Mouse (Mus musculus) cerebellum, adult (tissue): ENCODE measurements around the gene AU040320.

Source experiments
- ATAC-seq: cut with Nextera tagmentation; 2 replicates; pipeline ENCODE4 v1.9.2; 2017; ENCODE audit warnings: mild to moderate bottlenecking, moderate library complexity, mixed read lengths; ENCODE audit not compliant: insufficient number of reproducible peaks, low FRiP score, low TSS enrichment

AU040320 gene

DNA sequence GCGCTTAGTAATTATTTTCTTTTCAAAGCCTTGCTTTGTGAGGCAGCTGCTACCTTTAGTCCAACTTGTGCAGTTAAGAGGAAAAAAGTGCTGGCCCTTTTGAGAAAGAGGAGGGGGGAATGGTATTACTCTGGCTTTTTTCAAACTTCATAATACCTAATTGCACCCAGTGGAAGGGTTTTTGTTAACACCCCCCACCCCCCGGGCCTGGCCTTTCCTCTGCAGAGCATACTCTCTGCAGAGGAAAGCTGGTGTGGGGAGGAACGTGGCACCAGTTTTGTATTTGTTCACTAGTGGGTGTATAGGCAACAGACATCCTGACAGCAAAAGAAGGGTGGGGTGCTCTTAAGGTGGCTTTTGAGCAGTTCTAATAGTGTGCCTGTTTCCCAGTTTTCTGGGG, 28.5 kb downstream of the AU040320 start:
- no peak for ATAC-seq

DNA sequence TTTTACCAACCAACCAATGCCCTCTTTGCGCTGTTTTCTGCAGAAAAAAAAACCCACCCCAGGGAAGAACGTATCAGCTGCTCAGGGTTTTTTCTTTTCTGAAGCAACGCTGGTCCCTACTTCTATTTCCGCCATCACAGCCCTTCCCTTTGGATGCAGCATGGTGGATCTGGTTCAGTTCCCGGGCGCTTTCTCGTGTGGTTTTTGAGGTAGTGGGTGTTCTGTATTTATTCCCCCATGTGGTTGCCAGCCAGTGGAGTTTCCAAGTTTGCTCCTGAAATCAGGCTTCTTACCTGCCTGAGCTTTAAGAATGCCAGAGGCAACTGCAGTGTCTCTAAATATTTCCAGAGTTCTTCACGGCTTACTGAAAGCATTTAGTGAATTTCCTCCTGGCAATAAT, 29.2 kb downstream of the AU040320 start:
- no peak for ATAC-seq

DNA sequence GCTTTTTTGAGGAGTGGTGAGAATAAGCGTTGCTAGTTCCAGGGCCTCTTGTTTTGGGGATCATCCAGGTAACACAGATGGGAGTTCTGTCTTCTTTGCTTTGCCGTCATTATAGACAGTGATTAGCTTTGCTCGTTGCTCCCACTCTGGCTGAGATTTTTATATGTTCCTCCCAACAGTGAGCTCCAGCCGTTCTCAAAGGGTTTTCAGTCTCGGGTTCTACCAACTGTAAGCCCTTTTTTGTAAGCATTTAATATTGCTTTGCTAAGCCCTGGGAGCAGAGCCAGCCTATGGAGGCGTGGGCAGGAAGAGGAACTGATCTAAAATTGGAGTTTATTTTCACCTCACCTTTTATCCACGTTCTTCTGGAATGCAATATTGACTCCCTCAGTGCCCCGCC, 29.7 kb downstream of the AU040320 start:
- no peak; the same call in 1 of the 2 replicates for ATAC-seq

DNA sequence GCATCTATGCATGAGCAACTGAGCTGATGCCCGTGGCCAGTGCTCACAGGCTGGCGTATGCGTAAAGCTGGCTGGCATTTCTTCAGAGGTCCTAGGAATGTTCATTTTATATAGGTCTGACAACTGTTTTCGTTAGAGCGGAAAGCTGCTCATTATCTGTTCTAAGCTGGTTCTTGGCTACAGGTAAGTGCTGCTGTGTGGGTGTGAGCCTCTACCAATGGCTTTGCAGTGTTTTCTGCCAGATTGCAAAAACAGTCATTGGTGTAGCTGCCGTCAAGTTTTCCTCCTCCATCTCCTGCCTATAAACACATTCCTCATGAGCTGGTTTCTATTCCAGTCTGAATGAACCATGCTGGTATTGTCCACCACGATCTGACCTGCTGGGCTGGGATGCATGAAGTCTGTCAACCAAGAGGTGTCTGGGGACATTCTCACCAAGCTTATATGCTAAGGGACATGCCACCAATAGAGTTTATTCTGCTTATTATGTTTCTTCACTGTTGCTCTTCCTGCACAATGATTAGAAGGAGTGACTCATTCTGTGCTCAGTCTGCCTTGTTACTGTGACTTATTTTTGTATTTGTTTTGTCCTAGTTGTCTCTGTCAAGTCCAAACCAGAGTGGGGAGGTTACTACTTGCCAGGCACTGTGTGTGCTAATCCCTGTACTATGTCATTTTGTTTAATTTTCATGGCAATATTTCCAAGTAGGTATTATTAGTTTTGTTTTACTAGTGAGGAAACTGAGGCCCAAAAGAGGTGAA, 39.2 kb downstream of the AU040320 start:
- ATAC-seq, result no peak

DNA sequence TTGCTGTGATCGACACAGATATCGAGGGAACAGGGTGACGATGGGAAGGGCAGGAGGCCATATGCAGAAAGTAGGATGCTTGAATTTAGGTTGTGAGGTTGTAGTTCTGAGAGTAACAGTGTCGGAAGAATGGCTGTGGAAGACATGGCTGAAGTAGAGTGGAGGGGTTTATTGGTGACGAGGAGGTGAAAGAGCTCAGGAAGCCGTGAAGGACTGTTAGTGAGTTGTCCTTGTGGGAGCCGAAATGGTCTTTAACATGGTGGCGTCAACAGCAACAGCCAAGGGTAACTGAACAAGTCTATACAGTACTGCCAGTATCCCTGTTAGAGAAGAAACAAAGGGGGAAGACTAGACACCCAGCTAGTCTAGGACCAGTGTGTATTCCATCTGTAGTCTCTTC, 48.8 kb downstream of the AU040320 start:
- no peak for ATAC-seq

DNA sequence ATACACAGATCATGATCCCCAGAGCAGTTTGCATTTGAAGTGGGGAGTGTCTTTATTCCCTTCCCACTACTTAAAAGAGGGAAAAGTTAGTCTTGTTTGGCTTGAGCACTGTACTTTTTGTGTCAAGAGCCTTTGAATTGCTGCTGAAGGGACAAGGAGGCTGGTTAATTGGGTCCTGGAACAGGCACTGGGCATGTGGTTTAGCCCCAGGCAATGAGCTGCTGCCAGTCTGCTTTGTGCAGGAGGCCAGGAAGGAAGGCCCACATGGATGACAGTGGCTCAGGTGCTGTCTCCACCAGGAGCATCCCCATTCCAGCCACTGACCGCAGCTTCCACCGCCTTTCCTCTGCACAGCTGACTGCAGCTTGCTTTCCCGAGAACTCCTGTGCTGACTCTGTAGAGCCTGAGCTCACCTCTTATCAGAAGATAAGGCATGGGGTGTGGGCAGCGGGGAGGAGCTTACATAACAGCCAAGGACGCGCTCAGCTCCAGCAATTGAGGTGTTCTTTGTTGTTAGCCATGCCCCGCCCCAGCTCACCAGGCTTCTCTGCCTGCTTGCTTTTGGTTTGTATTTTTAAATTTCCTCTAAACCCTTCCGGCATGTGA, 50.0 kb downstream of the AU040320 start:
- peak; percentile 86; the same call in 1 of the 2 replicates for ATAC-seq

DNA sequence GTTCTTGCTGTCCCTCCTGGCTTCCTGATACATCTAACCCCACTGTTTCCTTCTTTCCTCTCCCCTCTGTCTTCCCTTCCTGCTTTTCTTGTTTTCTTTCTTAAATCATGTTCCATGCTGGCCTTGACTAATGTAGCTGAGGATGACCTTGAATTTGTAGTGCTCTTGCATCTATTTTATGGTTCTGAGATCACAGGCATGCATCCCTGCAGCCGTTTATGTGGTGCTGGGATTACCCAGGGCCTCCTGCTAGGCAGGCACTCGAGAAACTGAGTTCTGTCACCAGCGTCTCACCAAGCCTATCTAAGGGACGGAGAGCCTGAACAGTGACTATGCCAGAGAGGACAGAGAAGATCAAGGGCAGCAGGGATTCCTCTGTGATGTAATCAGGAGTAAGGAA, 52.4 kb downstream of the AU040320 start:
- ATAC-seq, result no peak

DNA sequence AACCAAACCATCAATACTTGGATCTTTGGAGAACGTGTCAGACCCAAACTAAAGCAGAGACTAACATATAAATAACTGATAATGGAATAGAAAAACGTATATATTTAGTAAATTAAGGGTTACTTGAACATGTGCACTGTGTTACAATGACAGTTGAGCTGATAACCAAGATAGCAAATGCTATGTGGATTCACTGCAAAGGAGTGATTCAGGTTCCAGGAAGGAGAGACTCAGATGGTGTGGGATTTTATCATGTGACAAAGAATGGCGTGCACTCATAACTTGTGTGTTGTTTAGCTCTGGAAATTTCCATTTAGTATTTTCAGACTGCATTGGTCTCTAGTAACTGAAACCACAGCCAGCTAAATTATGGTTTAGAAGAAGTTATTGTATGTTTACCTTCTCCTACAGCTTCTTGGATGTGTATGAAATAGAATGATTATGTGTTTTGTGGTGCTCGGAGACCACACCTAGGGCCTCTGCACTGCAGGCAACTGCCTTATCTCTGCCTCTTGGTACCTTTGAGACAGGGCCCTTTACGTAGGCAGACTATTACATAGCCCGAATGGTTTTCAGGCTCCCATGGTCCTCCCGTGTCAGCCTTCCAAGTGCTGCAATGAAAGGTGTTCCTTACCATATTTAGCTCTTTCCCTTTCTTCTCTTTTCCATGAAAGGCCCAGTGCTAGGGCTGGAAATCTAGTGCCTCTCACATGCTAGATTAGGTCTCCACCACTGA, 53.5 kb downstream of the AU040320 start:
- ATAC-seq, result no peak

DNA sequence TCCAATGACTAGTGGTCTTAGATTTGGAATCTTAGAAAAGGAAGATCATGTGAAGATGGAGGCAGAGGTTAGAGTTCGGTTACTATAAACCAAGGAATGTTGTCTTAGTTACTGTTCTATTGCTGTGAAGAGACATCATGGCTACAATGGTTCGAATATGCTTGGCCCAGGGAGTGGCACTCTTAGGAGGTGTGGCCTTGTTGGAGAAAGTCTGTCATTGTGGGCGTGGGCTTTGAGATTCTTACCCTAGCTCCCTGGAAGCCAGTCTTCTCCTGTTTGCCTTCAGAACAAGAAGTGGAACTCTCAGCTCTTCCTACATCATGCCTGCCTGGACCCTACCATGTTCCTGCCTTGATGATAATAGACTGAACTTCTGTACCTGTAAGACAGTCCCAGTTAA, 57.2 kb downstream of the AU040320 start:
- no peak for ATAC-seq

DNA sequence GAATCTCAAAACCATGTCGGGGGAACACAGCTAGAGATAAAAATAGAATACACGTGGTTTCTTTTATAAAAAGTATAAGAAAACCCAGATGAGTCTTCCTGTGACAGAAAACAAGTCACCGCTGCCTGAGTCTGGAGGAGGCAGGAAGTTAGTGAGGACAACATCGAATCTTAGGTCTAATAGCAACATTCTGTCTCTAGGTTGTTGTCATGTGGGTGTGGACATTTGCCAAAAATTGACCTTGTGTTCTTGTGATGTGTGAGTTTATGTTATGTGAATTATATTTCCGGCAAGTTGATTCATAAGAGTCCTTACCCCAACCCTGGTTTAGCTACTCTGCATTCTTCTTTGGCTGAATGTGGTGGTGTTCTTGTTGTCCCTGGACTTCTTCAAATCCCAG, 59.9 kb downstream of the AU040320 start:
- no peak for ATAC-seq

DNA sequence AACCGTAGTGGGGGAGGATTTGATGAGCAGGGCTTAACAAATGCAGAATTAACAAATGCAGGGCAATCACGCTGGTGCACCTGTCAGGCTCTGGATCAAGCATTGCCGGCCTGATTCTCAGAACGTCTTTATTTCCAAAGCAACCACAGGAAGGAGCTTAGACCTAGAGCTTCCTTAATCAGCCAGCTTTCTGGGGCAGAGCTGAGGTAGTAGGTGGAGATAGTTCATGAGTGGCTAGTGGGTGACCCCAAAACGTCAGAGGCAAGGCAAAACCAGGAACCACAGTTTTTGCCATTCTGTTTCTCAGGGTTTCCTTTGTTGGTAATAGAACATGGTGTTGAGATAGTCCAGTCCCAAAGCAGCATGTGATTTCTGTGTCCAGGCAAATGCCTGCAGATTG, 61.5 kb downstream of the AU040320 start:
- ATAC-seq, result no peak

DNA sequence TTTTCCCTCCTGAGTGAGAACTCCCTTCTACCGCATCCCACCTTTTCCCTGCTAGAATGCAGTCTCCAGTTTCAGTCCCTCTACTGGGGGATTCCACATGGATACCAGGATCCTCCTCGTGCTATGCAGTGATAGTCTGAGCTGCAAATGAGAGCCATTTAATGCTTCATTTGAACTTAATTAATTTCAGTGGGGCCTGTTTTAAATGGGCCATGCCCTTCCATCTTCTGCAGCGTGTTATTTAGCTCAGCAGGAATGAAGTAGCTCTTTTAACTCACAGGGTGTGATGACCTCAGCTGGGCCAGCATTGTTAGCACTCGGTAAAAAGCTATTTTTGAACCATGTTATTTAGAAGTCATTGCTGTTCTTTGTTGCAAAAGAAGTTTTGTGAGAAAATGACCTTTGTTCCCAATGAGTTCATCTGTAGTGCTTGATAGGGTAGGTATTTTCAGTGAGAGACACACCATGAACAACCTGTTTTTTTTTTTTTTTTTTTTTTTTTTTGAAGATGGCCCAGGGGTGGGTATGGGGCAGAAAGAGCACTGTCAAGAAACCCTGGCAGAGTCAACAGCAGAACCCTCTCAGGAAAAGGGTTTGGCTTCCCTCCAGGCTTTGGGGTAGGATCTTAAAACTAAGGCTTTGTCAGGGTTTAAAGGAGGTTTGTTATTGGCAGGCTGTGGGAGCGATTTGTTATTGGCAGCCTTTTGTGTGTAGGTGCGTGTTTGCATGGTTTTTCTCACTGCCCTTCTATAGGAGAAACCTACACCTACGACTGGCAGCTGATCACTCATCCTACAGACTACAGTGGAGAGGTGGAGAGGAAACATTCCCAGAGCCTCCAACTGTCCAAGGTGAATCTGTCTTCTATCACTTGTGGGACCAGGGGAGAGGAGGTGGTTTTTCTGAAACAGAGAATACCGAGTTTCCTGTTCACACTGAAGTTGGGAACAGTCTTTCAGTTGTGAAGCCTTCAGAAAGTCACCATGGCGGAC, 69.8 kb downstream of the AU040320 start:
- ATAC-seq, result no peak

DNA sequence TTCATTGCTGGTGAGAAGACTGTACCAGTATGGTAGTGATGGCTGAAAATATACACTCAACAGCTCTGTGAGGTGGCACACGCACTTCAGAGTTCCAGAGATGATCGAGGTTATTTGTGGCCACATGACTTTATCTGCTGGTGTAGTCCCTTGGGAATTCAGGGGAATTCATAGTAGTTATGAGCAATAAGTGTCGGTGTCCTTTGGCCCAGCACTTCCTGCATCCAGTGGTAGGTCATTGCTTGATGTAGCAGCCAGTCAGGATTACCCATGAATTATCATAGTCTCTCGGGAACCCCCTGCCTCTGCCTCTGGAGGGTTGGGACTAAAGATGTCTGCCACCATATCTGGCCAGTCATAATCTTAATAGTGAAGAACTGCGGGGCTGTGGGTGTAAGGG, 70.6 kb downstream of the AU040320 start:
- no peak for ATAC-seq

DNA sequence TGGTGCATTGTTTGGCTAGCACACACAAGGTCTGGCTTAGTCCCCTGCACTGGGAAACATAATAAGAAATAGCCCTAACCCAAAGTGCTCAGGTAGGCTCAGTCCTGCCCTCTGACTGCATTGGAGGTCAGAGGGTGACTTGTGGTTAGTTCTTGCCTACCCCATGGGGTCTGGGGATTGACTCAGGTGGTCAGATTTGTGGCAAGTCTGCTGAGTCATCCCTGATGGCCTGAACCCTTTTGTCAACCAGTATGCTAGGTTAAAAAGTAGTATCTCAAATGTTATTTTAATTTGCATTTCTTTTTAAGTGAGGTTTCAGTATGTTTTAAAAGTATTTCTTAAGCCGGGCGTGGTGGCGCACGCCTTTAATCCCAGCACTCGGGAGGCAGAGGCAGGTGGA, 77.8 kb downstream of the AU040320 start:
- ATAC-seq, result no peak

DNA sequence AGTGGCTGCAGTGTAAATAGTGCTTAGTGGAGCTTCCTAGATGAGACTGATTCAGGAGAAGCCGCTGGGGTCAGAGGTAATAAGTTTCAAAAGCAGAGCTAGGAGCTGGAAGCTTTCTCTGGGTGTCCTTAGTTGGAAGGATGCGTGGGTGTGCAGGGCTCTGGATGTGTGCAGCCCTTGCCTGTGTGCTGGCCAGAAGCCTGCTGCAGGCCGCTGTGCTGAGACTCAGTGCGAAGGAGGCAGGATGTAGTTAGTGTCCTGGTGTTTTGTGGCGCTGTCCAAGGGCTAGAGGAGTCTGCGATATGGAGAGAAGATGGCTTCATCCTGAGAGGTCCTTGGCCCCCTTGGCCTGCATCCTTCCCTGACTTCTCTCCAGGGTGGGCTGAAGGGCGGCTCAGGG, 85.5 kb downstream of the AU040320 start:
- no peak for ATAC-seq

DNA sequence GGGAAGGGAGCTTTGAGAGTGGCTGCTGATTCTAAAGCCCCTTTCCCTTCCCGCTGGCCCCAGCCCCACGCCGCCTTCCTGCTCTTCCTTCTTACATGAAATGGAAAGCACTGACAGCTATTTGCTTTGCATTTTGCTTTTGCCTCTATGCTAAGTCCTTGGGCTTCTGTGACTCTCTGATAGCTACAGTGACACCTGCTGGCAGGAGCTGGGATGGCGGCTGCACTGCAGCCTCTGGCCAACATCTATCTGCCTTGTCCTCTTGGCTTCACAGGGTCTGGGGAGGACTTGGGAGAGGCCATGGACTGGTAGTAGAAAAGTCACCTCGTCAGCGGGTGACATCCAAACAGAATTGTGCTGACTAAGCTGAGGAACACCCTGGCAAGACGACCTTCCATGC, 86.5 kb downstream of the AU040320 start:
- ATAC-seq, result peak; percentile 40; the same call in 1 of the 2 replicates

DNA sequence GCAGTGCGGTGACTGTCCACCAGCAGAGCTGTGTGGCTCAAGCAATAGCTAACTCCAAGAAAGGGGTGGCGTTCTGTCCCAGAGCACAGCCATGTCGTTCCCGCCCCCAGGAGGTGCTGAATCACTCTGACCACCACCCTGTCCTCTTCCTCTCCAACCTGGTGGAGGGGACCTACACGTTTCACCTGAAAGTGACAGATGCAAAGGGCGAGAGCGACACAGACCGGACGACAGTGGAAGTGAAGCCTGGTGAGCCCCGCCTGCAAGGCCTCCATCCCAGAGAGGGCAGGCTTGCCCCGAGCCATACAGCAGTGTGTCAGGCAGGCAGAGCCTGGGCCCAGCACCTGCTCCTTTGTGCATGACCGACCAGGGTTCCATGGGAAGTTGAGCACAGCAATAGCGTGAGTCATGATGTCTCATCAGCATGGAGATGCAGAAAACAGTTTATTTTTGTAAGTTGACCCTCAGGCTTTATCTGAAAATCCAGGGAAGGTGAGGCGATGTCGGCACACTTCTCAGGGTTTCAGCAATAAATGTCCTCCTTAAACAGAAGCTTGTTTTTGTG, 87.7 kb downstream of the AU040320 start:
- no peak for ATAC-seq

DNA sequence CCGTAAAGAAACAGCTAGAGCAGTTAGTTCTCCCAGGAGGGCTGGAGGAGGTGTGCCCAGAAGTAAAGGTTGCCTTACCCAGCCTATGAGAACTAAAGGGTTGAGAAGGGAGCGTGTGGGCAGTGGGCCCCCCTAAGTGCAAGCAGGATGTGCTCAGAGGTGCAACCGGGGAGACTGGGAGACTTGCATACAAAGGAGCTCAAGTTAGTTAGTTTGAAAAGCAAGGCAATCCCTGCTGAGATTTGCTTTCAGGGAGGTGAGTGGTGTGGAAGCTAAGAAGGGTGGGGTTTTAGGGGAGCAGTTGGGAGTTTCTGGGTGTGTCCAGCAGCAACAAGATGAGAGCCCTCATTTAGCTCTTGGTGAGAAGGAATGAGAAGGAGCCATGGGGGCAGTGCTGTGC, 89.6 kb downstream of the AU040320 start:
- no peak for ATAC-seq

DNA sequence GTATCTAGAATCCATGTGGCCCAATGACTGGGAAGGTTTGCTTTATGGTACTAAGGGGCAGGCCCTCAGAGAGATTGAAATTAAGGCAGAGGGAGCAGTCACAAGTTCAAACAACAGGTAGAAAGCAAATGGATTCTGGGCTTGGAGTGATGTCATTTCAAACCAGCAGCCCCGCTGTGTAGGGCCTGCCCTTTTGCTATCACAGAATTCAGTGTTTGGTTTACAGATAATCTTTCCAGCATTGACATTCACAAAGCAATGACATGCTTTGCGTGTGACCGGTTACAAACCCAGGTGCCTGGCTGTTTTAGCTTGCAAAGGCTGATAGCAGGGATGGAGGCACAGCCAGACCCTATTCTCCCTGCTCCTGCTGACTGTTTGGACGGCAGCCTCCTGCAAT, 92.3 kb downstream of the AU040320 start:
- no peak for ATAC-seq

DNA sequence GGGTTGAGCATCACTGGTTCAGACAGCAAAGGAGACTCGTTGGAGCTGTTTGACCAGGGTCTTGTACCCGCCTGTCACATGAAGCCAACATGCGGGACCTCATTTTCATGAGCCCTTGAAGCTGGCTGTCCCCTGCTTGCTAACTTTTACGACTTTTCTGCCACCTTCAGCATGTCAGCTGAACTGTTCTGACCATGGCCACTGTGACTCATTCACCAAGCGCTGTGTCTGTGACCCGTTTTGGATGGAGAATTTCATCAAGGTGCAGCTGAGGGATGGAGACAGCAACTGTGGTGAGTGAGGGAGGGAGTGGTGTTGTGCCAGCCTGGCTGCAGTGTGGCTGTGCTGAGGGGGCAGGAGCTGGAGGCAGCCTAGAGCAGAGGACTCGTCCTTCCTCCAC, 93.6 kb downstream of the AU040320 start:
- ATAC-seq, result no peak
